Mouse (Mus musculus) hindbrain, embryonic 14.5 days (tissue): ENCODE results near the gene Asb13. TPM values are rescaled to one million over a fixed set of nuclear protein-coding genes. Genes with fewer than 3 reads are reported as not detected.

Experiments used
- ATAC-seq: fragments of 200-750 bp; cut with Nextera tagmentation; 2 replicates; pipeline ENCODE4 v1.8.0; 2017; ENCODE audit warnings: moderate number of reproducible peaks, mild to moderate bottlenecking, moderate TSS enrichment, moderate library complexity; ENCODE audit not compliant: low FRiP score
- DNase-seq: peaks from one replicate; pipeline ENCODE4 v3.0.0-alpha.2; 2015; ENCODE audit warnings: low spot score
- H3K27ac ChIP-seq: fragments of 300-500 bp; sonication (generic); 2 replicates; pipeline ENCODE4 v1.5.1; 2014; ENCODE audit warnings: mild to moderate bottlenecking, moderate library complexity
- H3K27me3 ChIP-seq: fragments of 300-500 bp; sonication (generic); 2 replicates; pipeline ENCODE4 v1.6.1; 2014; ENCODE audit warnings: mild to moderate bottlenecking, low read length, mixed read lengths; ENCODE audit not compliant: control insufficient read depth, insufficient read depth
- H3K36me3 ChIP-seq: fragments of 300-500 bp; sonication (generic); replicated peaks from 2 replicates; pipeline ENCODE4 v1.6.1; 2014; ENCODE audit not compliant: control insufficient read depth, insufficient read depth
- H3K4me1 ChIP-seq: fragments of 300-500 bp; sonication (generic); replicated peaks from 2 replicates; pipeline ENCODE4 v1.6.1; 2014; ENCODE audit warnings: antibody characterized with exemption, low read length, mixed read lengths; ENCODE audit not compliant: control insufficient read depth, insufficient read depth
- H3K4me2 ChIP-seq: fragments of 300-500 bp; sonication (generic); replicated peaks from 2 replicates; pipeline ENCODE4 v1.6.1; 2014; ENCODE audit warnings: mild to moderate bottlenecking, moderate library complexity
- H3K4me3 ChIP-seq: fragments of 300-500 bp; sonication (generic); replicated peaks from 2 replicates; pipeline ENCODE4 v1.5.1; 2014; ENCODE audit warnings: mild to moderate bottlenecking, low read length
- H3K9ac ChIP-seq: fragments of 300-500 bp; sonication (generic); 2 replicates; pipeline ENCODE4 v1.6.1; 2014
- H3K9me3 ChIP-seq: fragments of 300-500 bp; sonication (generic); 2 replicates; pipeline ENCODE4 v1.6.1; 2016; ENCODE audit warnings: low read length; ENCODE audit not compliant: control insufficient read depth
- WGBS: fragments of 180-500 bp; shearing (Covaris S2); extraction: QIAGEN DNeasy Blood & Tissue Kit; methylation state at CpG from one replicate; pipeline ENCODE4 v1.1.7; 2014; 5-methylcytosine and 5-hydroxymethylcytosine counted together
- polyA plus RNA-seq: library from polyadenylated mRNA; unstranded; fragments of >200 nt; fragmentation: Nextera tagmentation; extraction: Ambion mirVana; gene quantifications from 2 replicates; pipeline ENCODE4 v1.2.1, GENCODE M21; 2014

The Asb13 gene
- polyA plus RNA-seq, 1 experiment from 2014 or later: 12.2 TPM

GRCm38 (mm10) chr13:3673622-3674021 is 39.8 kb downstream of the Asb13 start:
- WGBS: 77% methylated on average over 4 of the region's 4 CpGs
- ATAC-seq (no peak), DNase-seq (no peak)
- Histone ChIP-seq H3K9me3 (no peaks in the 10 kb centered on the region), H3K27ac (no peak overlapping the region), H3K4me1 (no peaks in the 10 kb centered on the region), H3K9ac (no peak overlapping the region), H3K4me3 (no peak overlapping the region), H3K27me3 (no peaks in the 10 kb centered on the region), H3K4me2 (no peak overlapping the region), H3K36me3 (no peaks in the 10 kb centered on the region)

DNA sequence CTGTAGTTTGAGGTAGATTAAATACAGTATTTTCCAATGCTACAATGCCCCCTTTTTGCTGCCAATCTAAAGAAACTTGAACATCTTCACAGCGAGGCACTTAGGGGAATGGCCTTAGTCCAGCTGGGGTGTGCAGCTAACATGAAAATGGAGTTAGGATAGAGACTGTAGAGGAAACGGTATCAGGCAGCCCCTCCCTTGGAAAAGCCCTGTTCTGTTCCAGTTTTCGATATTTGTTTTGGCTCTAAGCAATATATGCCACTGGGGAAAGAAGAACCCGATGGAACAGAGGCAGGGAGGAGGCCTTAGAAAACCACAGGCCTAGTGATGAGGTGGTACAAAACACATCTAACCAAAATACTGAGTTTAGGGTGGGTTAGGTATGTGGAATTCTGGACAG is 42.0 kb downstream of the Asb13 start:
- Histone ChIP-seq H3K36me3 (no peaks in the 10 kb centered on the region), H3K4me2 (no peak overlapping the region), H3K27ac (no peak overlapping the region), H3K27me3 (no peaks in the 10 kb centered on the region), H3K9me3 (no peaks in the 10 kb centered on the region), H3K9ac (no peak overlapping the region), H3K4me1 (no peaks in the 10 kb centered on the region), H3K4me3 (no peak overlapping the region)
- ATAC-seq: no peak
- DNase-seq: no peak
- WGBS: 92% methylated on average over 4 of the region's 4 CpGs

DNA sequence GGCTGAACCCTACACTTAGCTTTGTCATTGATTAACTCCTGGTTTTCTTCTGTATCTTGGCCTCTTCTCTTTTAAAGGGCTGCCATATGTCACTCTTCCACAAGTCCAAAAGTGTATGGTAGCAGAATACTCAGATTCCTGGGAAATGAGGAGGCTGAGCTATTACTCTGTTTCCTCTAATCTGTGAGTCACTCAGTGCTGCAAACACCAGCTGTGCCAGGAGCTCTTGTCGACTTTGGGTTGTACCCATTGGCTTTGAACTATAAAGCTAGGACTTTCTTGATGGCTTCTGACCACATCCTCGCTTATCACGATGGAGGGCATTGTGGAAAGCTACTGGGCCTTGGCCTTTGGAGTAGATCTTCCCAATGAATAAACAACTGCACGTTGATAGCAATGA is 45.3 kb downstream of the Asb13 start:
- no peak for DNase-seq

GRCm38 (mm10) chr13:3686306-3686705 is 52.5 kb downstream of the Asb13 start:
- Histone ChIP-seq H3K4me1 (no peaks in the 10 kb centered on the region), H3K27ac (no peak overlapping the region), H3K4me3 (no peak overlapping the region), H3K36me3 (no peaks in the 10 kb centered on the region), H3K9me3 (no peaks in the 10 kb centered on the region), H3K27me3 (no peaks in the 10 kb centered on the region), H3K9ac (no peak overlapping the region), H3K4me2 (no peak overlapping the region)
- WGBS: 56% methylated on average over 1 of the region's 1 CpGs
- DNase-seq: no peak
- ATAC-seq: no peak

More for the DNA sequence above, 45.3 kb downstream of the Asb13 start:
- no peak overlapping the region for H3K27ac ChIP-seq
- no peak for ATAC-seq
- H3K27me3 ChIP-seq: no peaks in the 10 kb centered on the region
- no peak overlapping the region for H3K4me3 ChIP-seq
- no peaks in the 10 kb centered on the region for H3K36me3 ChIP-seq
- no peak overlapping the region for H3K4me2 ChIP-seq
- H3K9ac ChIP-seq: no peak overlapping the region
- H3K4me1 ChIP-seq: no peaks in the 10 kb centered on the region
- H3K9me3 ChIP-seq: no peaks in the 10 kb centered on the region
- WGBS: 90% methylated on average over 4 of the region's 4 CpGs

DNA sequence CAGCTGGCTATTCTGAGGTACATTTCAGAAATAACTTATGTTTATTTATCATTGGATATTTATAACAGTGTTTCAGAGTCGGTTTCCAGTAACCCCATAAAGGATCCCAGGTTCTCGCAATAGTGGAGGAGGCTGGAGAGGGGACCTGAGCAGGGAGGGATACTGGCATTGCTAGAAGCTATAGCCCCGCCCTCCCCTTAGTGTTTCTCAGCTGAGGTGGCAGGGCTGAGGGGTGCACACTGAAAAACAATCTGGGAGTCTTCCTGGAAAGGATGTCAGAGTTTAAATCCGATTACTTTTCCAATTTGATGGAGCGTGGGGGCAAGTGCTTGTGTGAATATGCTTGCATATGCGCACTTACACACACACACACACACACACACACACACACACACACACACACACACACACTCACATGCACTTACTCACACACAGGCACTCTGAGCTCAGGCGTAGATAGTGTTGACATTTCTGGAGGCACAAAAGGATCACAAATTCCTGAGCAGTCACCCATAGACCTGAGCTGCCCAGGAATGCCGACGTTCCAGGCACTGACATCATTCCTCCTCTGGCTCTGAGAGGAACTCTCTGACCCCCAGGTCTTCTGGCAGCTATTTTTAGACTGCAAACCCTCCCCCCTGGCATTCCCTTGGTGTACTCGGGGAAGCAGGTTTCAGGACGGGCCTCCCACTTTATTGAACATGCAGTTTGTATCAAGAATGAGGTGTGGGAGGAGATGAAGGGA is 60.9 kb downstream of the Asb13 start:
- no peak overlapping the region for H3K4me2 ChIP-seq
- no peak for DNase-seq
- ATAC-seq: no peak
- H3K9me3 ChIP-seq: no peaks in the 10 kb centered on the region
- H3K27ac ChIP-seq: no peak overlapping the region
- no peak overlapping the region for H3K9ac ChIP-seq
- no peaks in the 10 kb centered on the region for H3K36me3 ChIP-seq
- no peaks in the 10 kb centered on the region for H3K4me1 ChIP-seq
- WGBS: 31% methylated on average over 11 of the region's 11 CpGs
- H3K4me3 ChIP-seq: no peak overlapping the region
- no peaks in the 10 kb centered on the region for H3K27me3 ChIP-seq

DNA sequence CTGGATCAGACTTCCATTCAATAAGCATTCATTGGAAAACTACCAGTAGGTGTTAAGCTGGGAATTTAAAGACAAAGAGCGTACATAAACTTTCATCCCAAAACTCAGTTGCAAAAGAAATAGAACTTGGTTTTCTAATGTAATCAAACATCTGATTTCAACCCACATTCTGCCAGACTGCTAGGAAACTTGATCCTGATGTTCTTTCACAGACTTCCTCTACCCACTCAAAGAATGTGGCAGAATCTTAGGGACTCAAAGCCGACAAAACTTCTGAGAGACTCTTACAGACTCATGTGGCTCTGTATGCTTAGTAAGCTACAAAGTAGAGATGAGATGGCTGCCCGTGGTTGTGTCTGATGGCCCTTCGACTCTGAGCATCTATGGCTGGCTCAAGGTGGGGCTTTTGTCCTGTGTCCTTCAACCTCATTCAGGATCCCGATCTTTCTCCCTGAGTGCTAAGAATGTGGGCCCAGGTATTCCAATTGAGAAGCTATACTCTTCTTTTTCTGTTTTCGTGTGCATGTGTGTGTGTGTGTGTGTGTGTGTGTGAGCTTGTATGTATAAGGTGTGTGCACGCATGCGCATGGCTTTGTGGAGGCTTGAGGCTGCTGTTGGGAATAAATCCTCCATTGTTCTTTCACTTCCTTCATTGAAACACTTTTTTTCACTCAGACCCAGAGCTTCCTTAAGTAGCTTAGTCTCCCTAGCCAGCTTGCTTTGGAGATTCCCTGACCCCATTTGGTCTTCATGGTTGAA is 63.3 kb downstream of the Asb13 start:
- H3K27ac ChIP-seq: no peak overlapping the region
- WGBS: 86% methylated on average over 8 of the region's 8 CpGs
- ATAC-seq (no peak), DNase-seq (no peak)
- H3K9me3 ChIP-seq: no peaks in the 10 kb centered on the region
- H3K4me1 ChIP-seq: no peaks in the 10 kb centered on the region
- H3K9ac ChIP-seq: no peak overlapping the region
- no peak overlapping the region for H3K4me3 ChIP-seq
- H3K36me3 ChIP-seq: no peaks in the 10 kb centered on the region
- H3K27me3 ChIP-seq: no peaks in the 10 kb centered on the region
- H3K4me2 ChIP-seq: no peak overlapping the region

DNA sequence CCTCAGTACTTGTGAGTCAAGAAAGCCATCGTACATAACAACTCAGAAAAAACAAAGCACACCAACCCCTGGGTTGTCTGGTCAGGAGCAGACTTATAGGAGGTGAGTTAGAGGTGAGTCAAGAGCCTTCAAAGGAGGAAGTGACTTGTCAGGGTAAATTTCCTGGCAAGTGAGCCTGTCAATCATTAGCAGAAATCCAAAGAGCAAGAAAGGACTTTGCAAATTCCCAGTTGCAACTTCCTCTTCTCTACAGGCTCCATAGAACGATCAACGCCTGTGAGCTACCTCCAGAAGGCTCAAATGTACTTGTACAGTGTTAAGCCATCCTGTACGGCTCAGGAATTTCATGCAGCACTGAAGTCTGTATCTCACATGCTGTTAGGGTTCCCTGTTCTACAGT is 66.9 kb downstream of the Asb13 start:
- Histone ChIP-seq H3K36me3 (no peaks in the 10 kb centered on the region), H3K9me3 (no peaks in the 10 kb centered on the region), H3K4me3 (no peak overlapping the region), H3K27me3 (no peaks in the 10 kb centered on the region), H3K27ac (no peak overlapping the region), H3K9ac (no peak overlapping the region), H3K4me2 (no peak overlapping the region), H3K4me1 (no peaks in the 10 kb centered on the region)
- DNase-seq: no peak
- 87% methylated on average over 4 of the region's 4 CpGs for WGBS
- ATAC-seq: no peak

Other genes with a start within 250 kb of the Asb13 start
- gene Gdi2, start 96.0 kb upstream of the Asb13 start, polyA plus RNA-seq: 464 and 489 TPM in 2 replicates
- gene Fam208b, start 22.9 kb upstream of the Asb13 start, polyA plus RNA-seq: 17.2 and 22.0 TPM in 2 replicates
- not detected in 2 replicates for gene Calml3, start 170.3 kb downstream of the Asb13 start, polyA plus RNA-seq
- gene Calm4, start 203.7 kb downstream of the Asb13 start, polyA plus RNA-seq: not detected in 2 replicates
- gene Calm5, start 220.1 kb downstream of the Asb13 start, polyA plus RNA-seq: not detected in 2 replicates